Mouse (Mus musculus): Measurements from ENCODE around the gene Bcl2l11. TPM values are rescaled to one million over a fixed set of nuclear protein-coding genes. Genes with fewer than 3 reads are reported as not detected.

The Bcl2l11 gene
- polyA plus RNA-seq, 2 experiments: 18.3 to 30.5 TPM

GRCm38 (mm10) chr2:128134474-128134873, 8.6 kb downstream of the Bcl2l11 start:
- TF ChIP-seq POLR2A (IDR thresholded peaks at IDR 0.05; ENCODE audit: borderline replicate concordance, extremely low read depth, insufficient read depth, insufficient read length): no peak
- Histone ChIP-seq H3K4me2 (replicated peaks; ENCODE audit: low read depth, low read length, severe bottlenecking) (no peak overlapping the region), H3K9me3 (ENCODE audit: control insufficient read depth, low read length) (no peaks in the 10 kb centered on the region), H3K36me3 (ENCODE audit: control insufficient read depth, insufficient read depth, low read length) (peaks cover 53% of the 10 kb centered on the region), H3K9ac (ENCODE audit: low read depth, low read length, severe bottlenecking) (no peak overlapping the region), H3K27me3 (ENCODE audit: control insufficient read depth, insufficient read depth, low read length) (no peaks in the 10 kb centered on the region), H3K27ac (replicated peaks; ENCODE audit: low read depth, low read length) (no peak overlapping the region), H3K4me3 (replicated peaks; ENCODE audit: low read length) (no peak overlapping the region), H3K4me1 (ENCODE audit: control insufficient read depth, insufficient read depth, low read length) (peaks cover 36% of the 10 kb centered on the region)
- WGBS: 76% methylated on average over 5 of the region's 5 CpGs
- no peak for ATAC-seq (ENCODE audit: low FRiP score, low read depth)
- no peak for DNase-seq (ENCODE audit: low spot score)

GRCm38 (mm10) chr2:128134948-128135347, 9.1 kb downstream of the Bcl2l11 start:
- no peak overlapping the region for H3K9ac ChIP-seq (ENCODE audit: low read depth, low read length, severe bottlenecking)

GRCm38 (mm10) chr2:128136769-128137433, 11.1 kb downstream of the Bcl2l11 start:
- TF ChIP-seq POLR2A (IDR thresholded peaks at IDR 0.05; ENCODE audit: borderline replicate concordance, extremely low read depth, insufficient read depth, insufficient read length): no peak
- DNase-seq (ENCODE audit: low spot score) (no peak), ATAC-seq (ENCODE audit: low FRiP score, low read depth) (no peak)
- H3K27me3 ChIP-seq (ENCODE audit: control insufficient read depth, insufficient read depth, low read length): no peaks in the 10 kb centered on the region
- H3K4me3 ChIP-seq (replicated peaks; ENCODE audit: low read length): no peak overlapping the region
- H3K9ac ChIP-seq (ENCODE audit: low read depth, low read length, severe bottlenecking): no peak overlapping the region
- no peaks in the 10 kb centered on the region for H3K9me3 ChIP-seq (ENCODE audit: control insufficient read depth, low read length)
- WGBS: 85% methylated on average over 16 of the region's 16 CpGs
- H3K27ac ChIP-seq (replicated peaks; ENCODE audit: low read depth, low read length): no peak overlapping the region
- peaks cover 41% of the 10 kb centered on the region for H3K4me1 ChIP-seq (ENCODE audit: control insufficient read depth, insufficient read depth, low read length)
- H3K36me3 ChIP-seq (ENCODE audit: control insufficient read depth, insufficient read depth, low read length): peaks cover 41% of the 10 kb centered on the region
- no peak overlapping the region for H3K4me2 ChIP-seq (replicated peaks; ENCODE audit: low read depth, low read length, severe bottlenecking)

More at GRCm38 (mm10) chr2:128134948-128135347, 9.1 kb downstream of the Bcl2l11 start:
- Histone ChIP-seq H3K36me3 (ENCODE audit: control insufficient read depth, insufficient read depth, low read length) (peaks cover 49% of the 10 kb centered on the region), H3K27ac (replicated peaks; ENCODE audit: low read depth, low read length) (no peak overlapping the region), H3K4me3 (replicated peaks; ENCODE audit: low read length) (no peak overlapping the region), H3K27me3 (ENCODE audit: control insufficient read depth, insufficient read depth, low read length) (no peaks in the 10 kb centered on the region), H3K4me1 (ENCODE audit: control insufficient read depth, insufficient read depth, low read length) (peaks cover 37% of the 10 kb centered on the region), H3K9me3 (ENCODE audit: control insufficient read depth, low read length) (no peaks in the 10 kb centered on the region), H3K4me2 (replicated peaks; ENCODE audit: low read depth, low read length, severe bottlenecking) (no peak overlapping the region)
- no peak for TF ChIP-seq POLR2A (IDR thresholded peaks at IDR 0.05; ENCODE audit: borderline replicate concordance, extremely low read depth, insufficient read depth, insufficient read length)
- ATAC-seq (ENCODE audit: low FRiP score, low read depth) (no peak), DNase-seq (ENCODE audit: low spot score) (no peak)
- WGBS: 62% methylated on average over 8 of the region's 8 CpGs

- Histone ChIP-seq H3K4me1 (ENCODE audit: control insufficient read depth, insufficient read depth, low read length) (peaks cover 41% of the 10 kb centered on the region), H3K4me2 (replicated peaks; ENCODE audit: low read depth, low read length, severe bottlenecking) (no peak overlapping the region), H3K9ac (ENCODE audit: low read depth, low read length, severe bottlenecking) (no peak overlapping the region), H3K27me3 (ENCODE audit: control insufficient read depth, insufficient read depth, low read length) (no peaks in the 10 kb centered on the region), H3K9me3 (ENCODE audit: control insufficient read depth, low read length) (no peaks in the 10 kb centered on the region), H3K36me3 (ENCODE audit: control insufficient read depth, insufficient read depth, low read length) (peaks cover 42% of the 10 kb centered on the region), H3K4me3 (replicated peaks; ENCODE audit: low read length) (no peak overlapping the region), H3K27ac (replicated peaks; ENCODE audit: low read depth, low read length) (no peak overlapping the region)
- DNase-seq (ENCODE audit: low spot score) (no peak), ATAC-seq (ENCODE audit: low FRiP score, low read depth) (no peak)
- no peak for TF ChIP-seq POLR2A (IDR thresholded peaks at IDR 0.05; ENCODE audit: borderline replicate concordance, extremely low read depth, insufficient read depth, insufficient read length)
- WGBS: 60% methylated on average over 22 of the region's 22 CpGs
Measured at GRCm38 (mm10) chr2:128137480-128138276, 11.8 kb downstream of the Bcl2l11 start.

- H3K9me3 ChIP-seq (ENCODE audit: control insufficient read depth, low read length): no peaks in the 10 kb centered on the region
- H3K4me3 ChIP-seq (replicated peaks; ENCODE audit: low read length): no peak overlapping the region
- WGBS: 23% methylated on average over 8 of the region's 8 CpGs
- H3K36me3 ChIP-seq (ENCODE audit: control insufficient read depth, insufficient read depth, low read length): peaks cover 49% of the 10 kb centered on the region
- no peak overlapping the region for H3K9ac ChIP-seq (ENCODE audit: low read depth, low read length, severe bottlenecking)
- DNase-seq (ENCODE audit: low spot score): no peak
- no peak overlapping the region for H3K4me2 ChIP-seq (replicated peaks; ENCODE audit: low read depth, low read length, severe bottlenecking)
- no peak overlapping the region for H3K27ac ChIP-seq (replicated peaks; ENCODE audit: low read depth, low read length)
- H3K27me3 ChIP-seq (ENCODE audit: control insufficient read depth, insufficient read depth, low read length): no peaks in the 10 kb centered on the region
- H3K4me1 ChIP-seq (ENCODE audit: control insufficient read depth, insufficient read depth, low read length): peaks cover 41% of the 10 kb centered on the region
- TF ChIP-seq POLR2A (IDR thresholded peaks at IDR 0.05; ENCODE audit: borderline replicate concordance, extremely low read depth, insufficient read depth, insufficient read length): no peak
- no peak for ATAC-seq (ENCODE audit: low FRiP score, low read depth)
Measured at GRCm38 (mm10) chr2:128138924-128139323, 13.1 kb downstream of the Bcl2l11 start.

Data from limb, embryonic 14.5 days (tissue).